Mouse (Mus musculus) C2C12 (cell line): ENCODE measurements around the gene Ube2r2.
A peak's percentile ranks its signal among the peaks of the same experiment; 100 is the strongest.

Source experiments
- CTCF ChIP-seq: IDR thresholded peaks from one replicate; pipeline ENCODE4 v1.5.1; 2011; ENCODE audit not compliant: control insufficient read depth, insufficient read depth, insufficient read length
- FOSL1 ChIP-seq: IDR thresholded peaks from one replicate; pipeline ENCODE4 v1.8.0; 2011; ENCODE audit warnings: mild to moderate bottlenecking, low read length; ENCODE audit not compliant: poor library complexity, insufficient read depth, severe bottlenecking

DNA sequence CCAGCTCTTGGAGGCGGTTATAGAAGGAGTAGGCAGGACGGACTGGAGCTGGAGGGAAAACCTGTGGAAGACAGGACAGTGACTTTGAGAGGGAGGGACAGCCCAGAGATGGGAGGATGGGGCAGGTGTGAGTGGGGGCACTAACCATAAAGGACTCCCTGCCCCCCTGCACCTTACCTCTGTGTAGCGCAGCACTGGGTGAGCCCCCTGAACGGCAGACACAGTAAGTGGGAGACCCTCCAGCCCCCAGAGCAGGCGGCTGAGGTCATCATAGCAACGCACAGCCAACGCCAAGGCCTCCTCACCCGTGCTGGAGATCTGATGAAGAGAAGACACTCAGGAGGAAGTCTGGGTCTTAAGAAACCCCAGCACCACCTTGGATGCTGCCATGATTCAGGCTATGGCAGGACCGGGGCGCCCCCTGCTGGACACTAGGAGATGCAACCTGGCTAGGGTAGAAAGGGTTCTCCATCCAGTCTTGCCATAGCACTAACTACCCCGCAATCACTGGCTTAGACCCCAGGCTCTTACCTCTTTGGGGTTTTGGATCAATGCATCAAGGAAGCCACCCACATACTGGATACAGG lies 16.7 kb upstream of the Ube2r2 start:
- TF ChIP-seq CTCF, result peak; percentile 87
- no peak for TF ChIP-seq FOSL1
